Mouse (Mus musculus): Measurements from ENCODE around the gene Tmem131.
"Not testable (repeated sequence)": the region's sequence is repeated elsewhere in the genome, so short reads cannot be mapped to it uniquely, and the experiment has no call there.

Tmem131 gene

GRCm38 (mm10) chr1:36835593-36835992 lies 107.9 kb downstream of the Tmem131 start:
- no peak for DNase-seq (ENCODE audit: low spot score in 2 of 2)

DNA sequence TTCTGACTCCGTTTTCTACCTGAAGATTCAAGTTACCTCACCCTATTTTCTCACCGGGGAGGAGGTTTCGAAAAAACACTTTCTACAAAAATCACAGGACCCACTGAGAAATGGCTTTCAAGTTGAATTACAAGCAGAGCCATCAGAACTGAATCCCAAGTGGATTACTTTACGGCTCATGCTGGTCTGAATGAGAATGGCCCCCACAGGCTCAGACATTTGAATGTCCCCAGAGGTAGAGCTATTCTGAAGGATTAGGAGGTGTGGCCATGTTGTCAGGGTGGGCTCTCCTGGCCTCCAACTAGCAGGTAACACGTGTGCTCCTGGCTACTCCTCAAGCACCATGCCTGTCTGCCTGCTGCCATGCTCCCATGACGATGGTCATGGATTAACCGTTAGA lies 109.4 kb downstream of the Tmem131 start:
- DNase-seq (ENCODE audit: low spot score in 2 of 2) = no peak

GRCm38 (mm10) chr1:36830913-36831866 lies 112.3 kb downstream of the Tmem131 start:
- DNase-seq (ENCODE audit: low spot score in 2 of 2) = peak; percentile 25 to 27

- DNase-seq (ENCODE audit: low spot score in 2 of 2) = no peak
These were observed 119.1 kb downstream of the Tmem131 start for GRCm38 (mm10) chr1:36824356-36824755.

GRCm38 (mm10) chr1:36821918-36822317 lies 121.5 kb downstream of the Tmem131 start:
- not testable (repeated sequence) for DNase-seq (ENCODE audit: low spot score in 2 of 2)

DNA sequence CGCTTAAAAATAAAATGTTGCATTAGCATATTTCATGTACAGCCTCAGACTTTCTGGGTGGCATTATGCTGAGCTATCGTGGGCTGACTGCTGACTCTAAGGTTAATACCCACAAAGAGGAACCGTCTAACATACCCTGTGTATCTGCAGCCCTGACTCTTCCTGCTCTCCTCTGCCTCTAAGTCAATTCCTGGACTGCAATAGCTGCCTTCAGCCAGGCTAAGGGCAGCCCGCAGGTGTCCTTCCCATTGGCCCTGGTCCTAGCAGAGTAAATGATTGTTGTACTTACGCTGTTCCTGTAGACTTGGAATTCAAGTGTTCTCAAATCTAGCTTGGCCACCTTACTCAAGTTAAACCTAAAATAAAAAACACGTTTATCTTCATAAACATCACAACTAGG lies 128.3 kb downstream of the Tmem131 start:
- DNase-seq (ENCODE audit: low spot score in 2 of 2) = no peak

DNA sequence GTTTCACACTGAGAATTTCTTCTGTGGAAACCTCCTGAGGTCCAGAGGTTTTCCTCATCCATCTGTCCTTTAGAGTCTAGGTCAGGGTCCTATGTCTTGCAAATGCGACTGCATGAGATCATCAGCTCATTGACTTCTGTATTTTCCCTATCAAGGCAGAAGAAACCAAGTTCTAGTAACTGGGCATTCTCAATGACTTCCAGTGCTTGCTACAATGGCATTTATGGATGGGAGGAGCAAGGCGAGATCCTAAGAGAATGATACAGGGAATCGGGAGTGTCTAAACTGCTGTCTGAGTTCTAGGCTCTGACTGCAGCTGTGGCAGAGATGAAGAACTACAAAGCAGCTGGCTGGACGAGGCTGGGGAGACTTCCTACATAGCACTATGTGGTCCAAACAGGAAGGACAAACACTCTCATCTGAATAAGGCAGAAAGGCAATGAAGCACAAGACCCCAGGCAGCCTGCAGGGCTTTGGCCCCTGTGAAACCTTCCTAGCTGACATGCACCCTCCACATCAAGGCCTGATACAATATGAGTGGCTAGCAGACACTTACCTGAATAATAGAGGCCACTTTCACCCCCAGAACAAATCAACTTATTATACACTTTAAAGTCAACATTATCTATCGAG lies 129.1 kb downstream of the Tmem131 start:
- DNase-seq (ENCODE audit: low spot score in 2 of 2) = no peak

GRCm38 (mm10) chr1:36813415-36813814 lies 130.1 kb downstream of the Tmem131 start:
- DNase-seq (ENCODE audit: low spot score in 2 of 2) = no peak

DNA sequence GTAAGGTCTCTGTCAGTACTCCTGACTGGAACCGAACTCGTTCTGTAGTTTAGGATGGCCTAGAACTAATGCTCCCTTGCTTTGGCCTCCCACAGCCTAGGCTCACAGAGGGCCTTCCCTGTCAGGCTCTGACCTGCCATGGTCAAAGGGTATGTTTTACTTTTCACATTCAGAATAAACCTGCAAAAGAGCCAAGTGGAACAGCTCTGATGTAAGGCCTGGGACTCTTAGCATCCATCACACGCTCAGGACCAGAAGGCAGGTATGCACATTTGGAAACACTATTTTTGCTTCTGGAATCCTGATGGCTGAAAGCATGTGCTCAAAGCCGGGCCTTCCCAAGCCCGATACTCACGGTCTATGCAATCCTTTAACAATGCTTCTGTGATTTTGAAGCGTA lies 131.7 kb downstream of the Tmem131 start:
- no peak for DNase-seq (ENCODE audit: low spot score in 2 of 2)

GRCm38 (mm10) chr1:36807782-36808565 lies 135.5 kb downstream of the Tmem131 start:
- DNase-seq (ENCODE audit: low spot score in 2 of 2) = no peak

DNA sequence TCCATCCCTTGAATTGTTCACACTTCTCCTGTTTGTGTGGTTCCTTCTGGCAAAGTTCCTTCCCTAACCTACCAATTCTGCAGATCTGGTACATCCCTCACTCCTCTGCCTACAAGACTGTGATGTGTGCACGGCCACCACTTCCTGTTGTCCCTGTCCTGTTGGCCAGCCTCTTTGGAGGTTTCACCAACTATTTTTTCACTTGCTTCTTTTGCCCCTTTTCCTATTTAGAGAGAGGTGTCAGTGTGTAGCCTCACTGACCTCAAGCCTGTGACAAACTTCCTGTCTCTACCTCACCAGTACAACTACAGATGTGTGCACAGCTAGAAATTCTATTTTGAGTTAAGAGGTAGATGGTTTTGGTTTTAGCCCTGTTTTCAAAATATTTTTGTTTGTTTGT lies 136.4 kb downstream of the Tmem131 start:
- no peak for DNase-seq (ENCODE audit: low spot score in 2 of 2)

- no peak for DNase-seq (ENCODE audit: low spot score in 2 of 2)
These were observed 137.1 kb downstream of the Tmem131 start for GRCm38 (mm10) chr1:36806181-36806905.

- no peak for DNase-seq (ENCODE audit: low spot score in 2 of 2)
These were observed 138.6 kb downstream of the Tmem131 start for GRCm38 (mm10) chr1:36804833-36805232.

GRCm38 (mm10) chr1:36804259-36804658 lies 139.2 kb downstream of the Tmem131 start:
- DNase-seq (ENCODE audit: low spot score in 2 of 2) = no peak

- no peak for DNase-seq (ENCODE audit: low spot score in 2 of 2)
These were observed 143.0 kb downstream of the Tmem131 start for GRCm38 (mm10) chr1:36800379-36801011.

GRCm38 (mm10) chr1:36797481-36797880 lies 146.0 kb downstream of the Tmem131 start:
- peak; percentile 38 to 53 for DNase-seq (ENCODE audit: low spot score in 2 of 2)

DNA sequence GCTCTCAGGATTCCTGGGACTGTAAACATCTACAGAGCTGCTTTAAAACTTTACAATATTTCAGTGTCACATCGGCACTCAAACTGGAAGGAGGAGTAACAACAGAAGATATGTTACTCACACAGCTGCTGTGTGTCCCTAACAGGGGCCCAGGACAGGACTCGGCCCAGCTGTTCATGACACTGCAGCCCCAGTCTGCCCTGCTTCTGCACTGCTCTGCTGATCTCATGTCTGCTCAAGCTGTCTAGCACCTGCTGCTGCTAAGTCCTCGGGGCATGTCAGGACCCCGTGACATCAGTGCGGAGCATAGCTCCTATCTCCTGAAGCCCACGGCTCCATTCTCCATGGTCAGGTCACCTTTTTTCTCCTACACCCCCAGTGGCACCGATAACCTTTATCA lies 146.8 kb downstream of the Tmem131 start:
- DNase-seq (ENCODE audit: low spot score in 2 of 2) = no peak

DNA sequence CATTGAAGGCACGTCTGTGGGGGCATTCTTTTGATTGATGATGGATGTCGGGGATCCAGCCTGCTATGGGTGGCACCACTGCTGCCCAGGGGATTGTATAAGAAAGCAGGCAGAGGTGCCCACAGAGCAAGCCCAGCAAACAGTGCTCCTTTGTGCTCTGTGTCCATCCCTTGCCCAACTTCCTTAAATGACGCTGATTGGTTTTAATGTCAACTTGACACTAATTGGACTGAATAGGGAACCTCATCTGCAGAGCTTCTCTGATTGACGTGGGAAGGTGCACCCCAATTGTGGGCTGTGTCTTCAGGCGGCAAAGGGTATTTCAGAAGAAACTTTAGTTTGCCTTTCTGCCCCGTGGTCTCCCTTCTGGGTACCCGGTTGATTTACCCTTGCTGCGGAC lies 154.1 kb downstream of the Tmem131 start:
- DNase-seq (ENCODE audit: low spot score in 2 of 2) = no peak

- no peak for DNase-seq (ENCODE audit: low spot score in 2 of 2)
These were observed 157.1 kb downstream of the Tmem131 start for GRCm38 (mm10) chr1:36786377-36786776.

DNA sequence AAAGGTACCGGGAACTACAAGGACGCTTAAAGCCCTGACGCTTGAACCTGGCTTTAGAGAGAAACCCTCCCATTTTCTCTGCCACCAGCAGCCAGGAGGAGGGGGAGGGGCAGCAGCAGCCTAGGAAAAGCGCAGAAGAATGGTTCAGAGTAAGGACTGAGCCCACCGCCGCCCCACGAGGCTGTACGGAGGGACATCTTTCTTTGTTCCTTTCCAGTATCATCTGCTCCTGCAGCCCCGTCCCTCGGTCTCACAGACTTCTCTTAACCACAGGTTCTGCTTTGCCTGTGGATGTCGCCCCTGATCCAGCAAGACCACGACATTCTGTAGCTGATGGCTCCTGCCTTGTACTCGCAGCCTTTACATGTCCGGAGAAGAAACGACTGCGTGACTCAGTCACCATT lies 158.2 kb downstream of the Tmem131 start:
- no peak for DNase-seq (ENCODE audit: low spot score in 2 of 2)
